Mouse (Mus musculus): ENCODE measurements at regions not wholly inside any gene's neighbourhood (a gene's known extent, or its start where the extent isn't known, plus 50 kb on each side); places are given as distances from the start of the nearest gene placed in this dataset.

- H3K4me1 ChIP-seq (ENCODE audit: control insufficient read depth in 1 of 2, insufficient read depth in 2 of 2) = peaks cover 0 to 20% of the 10 kb centered on the region in 2 experiments; a peak in 2 of 4 replicates
- no peak overlapping the region for H3K27ac ChIP-seq (ENCODE audit: insufficient read depth, low read depth)
- no peaks in the 10 kb centered on the region for H3K27me3 ChIP-seq (replicated peaks)
- in situ Hi-C loops (cut with MboI; ENCODE audit: low pct_ligation_motif_present, low pct_unique_long_range_greater_than_20kb, low sequenced_read_pairs) = no loop called here
- no peak overlapping the region for H3K9ac ChIP-seq (ENCODE audit: insufficient read depth, low read depth)
- dilution Hi-C loops (cut with MboI; ENCODE audit: extremely low pct_ligation_motif_present, extremely low pct_unique_long_range_greater_than_20kb, low sequenced_read_pairs) = no loop called here
- no peak overlapping the region for H3K4me3 ChIP-seq (replicated peaks in 1 of 3; ENCODE audit: low read depth in 2 of 3, low read length in 2 of 3, poor library complexity in 1 of 3)
- no peaks in the 10 kb centered on the region for H3K9me3 ChIP-seq (replicated peaks; ENCODE audit: low read length)
- no peaks in the 10 kb centered on the region for H3K79me2 ChIP-seq (replicated peaks; ENCODE audit: control insufficient read depth, extremely low read depth, insufficient read depth, poor library complexity, severe bottlenecking)
- no peaks in the 10 kb centered on the region for H3K36me3 ChIP-seq (replicated peaks in 1 of 2; ENCODE audit: control insufficient read depth in 1 of 2, insufficient read depth in 1 of 2, low read length in 1 of 2)
- H3K4me2 ChIP-seq (ENCODE audit: insufficient read depth, low read depth, poor library complexity, severe bottlenecking) = no peak overlapping the region
- DNase-seq (ENCODE audit: extremely low read depth) = no peak
- TF ChIP-seq CHD1 (IDR thresholded peaks at IDR 0.05; ENCODE audit: low read depth, low read length) (no peak), NRF1 (IDR thresholded peaks at IDR 0.05; ENCODE audit: low read depth, low read length) (no peak), MYC (IDR thresholded peaks at IDR 0.05; ENCODE audit: low read depth, low read length) (no peak), POLR2A (IDR thresholded peaks at IDR 0.05; ENCODE audit: low read depth, low read length) (no peak), ZNF384 (IDR thresholded peaks at IDR 0.05; ENCODE audit: low read depth, low read length) (no peak), UBTF (IDR thresholded peaks at IDR 0.05; ENCODE audit: low read depth, low read length) (no peak), MAFK (IDR thresholded peaks at IDR 0.05; ENCODE audit: insufficient replicate concordance, low read length) (no peak)
Observed at GRCm38 (mm10) chr15:61139151-61139550, 216.3 kb upstream of the A1bg start.

- in situ Hi-C loops (cut with MboI; ENCODE audit: low pct_ligation_motif_present, low pct_unique_long_range_greater_than_20kb, low sequenced_read_pairs) = no loop called here
- Histone ChIP-seq H3K79me2 (replicated peaks; ENCODE audit: control insufficient read depth, extremely low read depth, insufficient read depth, poor library complexity, severe bottlenecking) (no peaks in the 10 kb centered on the region), H3K4me2 (ENCODE audit: insufficient read depth, low read depth, poor library complexity, severe bottlenecking) (peak overlapping the region; percentile 22), H3K4me1 (ENCODE audit: control insufficient read depth in 1 of 2, insufficient read depth in 2 of 2) (peaks cover 0 to 19% of the 10 kb centered on the region in 2 experiments; a peak in 2 of 4 replicates), H3K9me3 (replicated peaks; ENCODE audit: low read length) (no peaks in the 10 kb centered on the region), H3K9ac (ENCODE audit: insufficient read depth, low read depth) (no peak overlapping the region), H3K36me3 (replicated peaks in 1 of 2; ENCODE audit: control insufficient read depth in 1 of 2, insufficient read depth in 1 of 2, low read length in 1 of 2) (no peaks in the 10 kb centered on the region), H3K27me3 (replicated peaks) (no peaks in the 10 kb centered on the region), H3K4me3 (replicated peaks in 1 of 3; ENCODE audit: low read depth in 2 of 3, low read length in 2 of 3, poor library complexity in 1 of 3) (no peak overlapping the region), H3K27ac (ENCODE audit: insufficient read depth, low read depth) (no peak overlapping the region)
- DNase-seq (ENCODE audit: extremely low read depth) = peak; percentile 57
- TF ChIP-seq KAT2A (IDR thresholded peaks at IDR 0.05; ENCODE audit: insufficient replicate concordance, low read length) = no peak
- no peak for TF ChIP-seq GABPA (IDR thresholded peaks at IDR 0.05; ENCODE audit: insufficient replicate concordance, low read depth, low read length)
- TF ChIP-seq JUND (conservative IDR thresholded peaks at IDR 0.05; ENCODE audit: low read depth, low read length) = no peak
- no peak for TF ChIP-seq SMC3 (IDR thresholded peaks at IDR 0.05; ENCODE audit: low read depth, low read length)
- no peak for TF ChIP-seq ETS1 (conservative IDR thresholded peaks at IDR 0.05; ENCODE audit: low read depth, low read length)
- no peak for TF ChIP-seq SIN3A (IDR thresholded peaks at IDR 0.05; ENCODE audit: low read length)
- TF ChIP-seq BHLHE40 (IDR thresholded peaks at IDR 0.05; ENCODE audit: low read depth, low read length) = no peak
- TF ChIP-seq USF2 (conservative IDR thresholded peaks at IDR 0.05; ENCODE audit: low read depth, low read length) = no peak
- no peak for TF ChIP-seq TCF12 (IDR thresholded peaks at IDR 0.05; ENCODE audit: low read depth, low read length)
- TF ChIP-seq E2F4 (IDR thresholded peaks at IDR 0.05; ENCODE audit: insufficient replicate concordance, low read depth, low read length) = no peak
- TF ChIP-seq RAD21 (IDR thresholded peaks at IDR 0.05; ENCODE audit: low read depth, low read length) = no peak
- no peak for TF ChIP-seq CHD1 (IDR thresholded peaks at IDR 0.05; ENCODE audit: low read depth, low read length)
- TF ChIP-seq MAZ (IDR thresholded peaks at IDR 0.05; ENCODE audit: low read depth, low read length) = no peak
- no peak for TF ChIP-seq NELFE (IDR thresholded peaks at IDR 0.05; ENCODE audit: low read depth, low read length)
- TF ChIP-seq ELF1 (IDR thresholded peaks at IDR 0.05; ENCODE audit: low read depth, low read length) = no peak
- TF ChIP-seq JUN (IDR thresholded peaks at IDR 0.05; ENCODE audit: insufficient read depth, low read depth, low read length) = no peak
- no peak for TF ChIP-seq USF1 (IDR thresholded peaks at IDR 0.05; ENCODE audit: low read depth, low read length)
- no peak for TF ChIP-seq HCFC1 (IDR thresholded peaks at IDR 0.05; ENCODE audit: low read depth, low read length)
- dilution Hi-C loops (cut with MboI; ENCODE audit: extremely low pct_ligation_motif_present, extremely low pct_unique_long_range_greater_than_20kb, low sequenced_read_pairs) = no loop called here
Observed at GRCm38 (mm10) chr15:61136781-61137180, 214.0 kb upstream of the A1bg start.

All from CH12.LX (cell line).